Mouse (Mus musculus): ENCODE results near the gene Bank1. TPM values are rescaled to one million over a fixed set of nuclear protein-coding genes. Genes with fewer than 3 reads are reported as not detected.
"Not testable (repeated sequence)": the region's sequence is repeated elsewhere in the genome, so short reads cannot be mapped to it uniquely, and the experiment has no call there.

Gene Bank1
- total RNA-seq (2015; ENCODE audit: low replicate concordance) (6.1 TPM in 1 of 2 replicates, not detected in the other), total RNA-seq (2017; ENCODE audit: low replicate concordance) (2.9 and 3.4 TPM in 2 replicates)

- no peak for ATAC-seq (replicated peaks; ENCODE audit: low FRiP score, poor library complexity, severe bottlenecking)
These were observed at the start of gene Bank1 for GRCm38 (mm10) chr3:136325783-136326182. TSS of gene Bank1 (minus strand) at chr3:136326066.

GRCm38 (mm10) chr3:136369916-136370315, 44.0 kb upstream of the Bank1 start:
- ATAC-seq (replicated peaks; ENCODE audit: low FRiP score, poor library complexity, severe bottlenecking), result no peak

GRCm38 (mm10) chr3:136369466-136369865, 43.6 kb upstream of the Bank1 start:
- no peak for ATAC-seq (replicated peaks; ENCODE audit: low FRiP score, poor library complexity, severe bottlenecking)

GRCm38 (mm10) chr3:136368505-136368999, 42.7 kb upstream of the Bank1 start:
- ATAC-seq (replicated peaks; ENCODE audit: low FRiP score, poor library complexity, severe bottlenecking), result no peak

GRCm38 (mm10) chr3:136349690-136350089, 23.8 kb upstream of the Bank1 start:
- no peak for ATAC-seq (replicated peaks; ENCODE audit: low FRiP score, poor library complexity, severe bottlenecking)

- no peak for ATAC-seq (replicated peaks; ENCODE audit: low FRiP score, poor library complexity, severe bottlenecking)
These were observed 22.7 kb upstream of the Bank1 start for GRCm38 (mm10) chr3:136348611-136349010.

- ATAC-seq (replicated peaks; ENCODE audit: low FRiP score, poor library complexity, severe bottlenecking), result no peak
These were observed 21.4 kb upstream of the Bank1 start for GRCm38 (mm10) chr3:136347277-136347676.

- ATAC-seq (replicated peaks; ENCODE audit: low FRiP score, poor library complexity, severe bottlenecking), result no peak
These were observed 16.0 kb upstream of the Bank1 start for GRCm38 (mm10) chr3:136341911-136342310.

GRCm38 (mm10) chr3:136339896-136340295, 14.0 kb upstream of the Bank1 start:
- no peak for ATAC-seq (replicated peaks; ENCODE audit: low FRiP score, poor library complexity, severe bottlenecking)

GRCm38 (mm10) chr3:136331135-136331534, 5.3 kb upstream of the Bank1 start:
- ATAC-seq (replicated peaks; ENCODE audit: low FRiP score, poor library complexity, severe bottlenecking), result no peak

GRCm38 (mm10) chr3:136330043-136330442, 4.2 kb upstream of the Bank1 start:
- ATAC-seq (replicated peaks; ENCODE audit: low FRiP score, poor library complexity, severe bottlenecking), result no peak

GRCm38 (mm10) chr3:136329133-136329532, 3.3 kb upstream of the Bank1 start:
- no peak for ATAC-seq (replicated peaks; ENCODE audit: low FRiP score, poor library complexity, severe bottlenecking)

GRCm38 (mm10) chr3:136324716-136325115, 1.1 kb downstream of the Bank1 start:
- ATAC-seq (replicated peaks; ENCODE audit: low FRiP score, poor library complexity, severe bottlenecking), result not testable (repeated sequence)

- ATAC-seq (replicated peaks; ENCODE audit: low FRiP score, poor library complexity, severe bottlenecking), result no peak
These were observed 3.9 kb downstream of the Bank1 start for GRCm38 (mm10) chr3:136321936-136322335.

- no peak for ATAC-seq (replicated peaks; ENCODE audit: low FRiP score, poor library complexity, severe bottlenecking)
These were observed 17.4 kb downstream of the Bank1 start for GRCm38 (mm10) chr3:136308487-136308886.

- ATAC-seq (replicated peaks; ENCODE audit: low FRiP score, poor library complexity, severe bottlenecking), result no peak
These were observed 19.2 kb downstream of the Bank1 start for GRCm38 (mm10) chr3:136306564-136307158.

GRCm38 (mm10) chr3:136302541-136302940, 23.3 kb downstream of the Bank1 start:
- no peak for ATAC-seq (replicated peaks; ENCODE audit: low FRiP score, poor library complexity, severe bottlenecking)

GRCm38 (mm10) chr3:136300810-136301209, 25.1 kb downstream of the Bank1 start:
- ATAC-seq (replicated peaks; ENCODE audit: low FRiP score, poor library complexity, severe bottlenecking), result not testable (repeated sequence)

GRCm38 (mm10) chr3:136297355-136297754, 28.5 kb downstream of the Bank1 start:
- ATAC-seq (replicated peaks; ENCODE audit: low FRiP score, poor library complexity, severe bottlenecking), result no peak

- ATAC-seq (replicated peaks; ENCODE audit: low FRiP score, poor library complexity, severe bottlenecking), result no peak
These were observed 30.6 kb downstream of the Bank1 start for GRCm38 (mm10) chr3:136295250-136295649.

- no peak for ATAC-seq (replicated peaks; ENCODE audit: low FRiP score, poor library complexity, severe bottlenecking)
These were observed 38.0 kb downstream of the Bank1 start for GRCm38 (mm10) chr3:136287883-136288282.

All from erythroblast, adult 5-6 weeks (primary cell).